Mouse (Mus musculus): ENCODE data around the gene Pacsin2. TPM values are rescaled to one million over a fixed set of nuclear protein-coding genes. Genes with fewer than 3 reads are reported as not detected.
A peak's percentile ranks its signal among the peaks of the same experiment; 100 is the strongest.
"Not testable (repeated sequence)": the region's sequence is repeated elsewhere in the genome, so short reads cannot be mapped to it uniquely, and the experiment has no call there.

Gene Pacsin2
- polyA plus RNA-seq, 1 experiment from 2014 or later = 53.0 TPM

GRCm38 (mm10) chr15:83368261-83368660, 96.1 kb downstream of the Pacsin2 start:
- no peak overlapping the region for H3K27ac ChIP-seq (replicated peaks in 1 of 2; ENCODE audit: control insufficient read depth in 1 of 2, insufficient read depth in 1 of 2, low read depth in 2 of 2, low read length in 2 of 2)
- 80% methylated on average over 2 of the region's 2 CpGs for WGBS
- ATAC-seq (ENCODE audit: insufficient number of reproducible peaks, insufficient read depth, low FRiP score, low read depth) = no peak

GRCm38 (mm10) chr15:83366933-83367552, 97.4 kb downstream of the Pacsin2 start:
- Histone ChIP-seq H3K9ac (ENCODE audit: low read length) (peak overlapping the region; percentile 54), H3K27ac (replicated peaks in 1 of 2; ENCODE audit: control insufficient read depth in 1 of 2, insufficient read depth in 1 of 2, low read depth in 2 of 2, low read length in 2 of 2) (no peak overlapping the region), H3K4me1 (ENCODE audit: control insufficient read depth in 2 of 2, insufficient read depth in 2 of 2, low read length in 2 of 2) (peaks cover 0 to 5% of the 10 kb centered on the region in 2 experiments; a peak in 2 of 4 replicates), H3K9me3 (ENCODE audit: control insufficient read depth, low read length) (no peaks in the 10 kb centered on the region), H3K4me2 (ENCODE audit: low read length) (peak overlapping the region; percentile 85), H3K36me3 (ENCODE audit: control insufficient read depth, insufficient read depth, low read length) (peaks cover 2% of the 10 kb centered on the region; the same call in 1 of the 2 replicates), H3K27me3 (ENCODE audit: control insufficient read depth, insufficient read depth, low read length) (no peaks in the 10 kb centered on the region), H3K4me3 (ENCODE audit: control insufficient read depth in 1 of 2, insufficient read depth in 1 of 2, low read depth in 1 of 2, low read length in 2 of 2) (peak overlapping the region; percentile 32 to 34)
- 9% methylated on average over 56 of the region's 58 CpGs for WGBS
- peak; percentile 81 for ATAC-seq (ENCODE audit: insufficient number of reproducible peaks, insufficient read depth, low FRiP score, low read depth)

More at GRCm38 (mm10) chr15:83368261-83368660, 96.1 kb downstream of the Pacsin2 start:
- H3K4me3 ChIP-seq (ENCODE audit: control insufficient read depth in 1 of 2, insufficient read depth in 1 of 2, low read depth in 1 of 2, low read length in 2 of 2) = no peak overlapping the region
- no peaks in the 10 kb centered on the region for H3K27me3 ChIP-seq (ENCODE audit: control insufficient read depth, insufficient read depth, low read length)
- H3K36me3 ChIP-seq (ENCODE audit: control insufficient read depth, insufficient read depth, low read length) = peaks cover 3% of the 10 kb centered on the region; the same call in 1 of the 2 replicates
- no peaks in the 10 kb centered on the region for H3K9me3 ChIP-seq (ENCODE audit: control insufficient read depth, low read length)
- peaks cover 0 to 5% of the 10 kb centered on the region in 2 experiments; a peak in 2 of 4 replicates for H3K4me1 ChIP-seq (ENCODE audit: control insufficient read depth in 2 of 2, insufficient read depth in 2 of 2, low read length in 2 of 2)
- no peak overlapping the region for H3K4me2 ChIP-seq (ENCODE audit: low read length)
- H3K9ac ChIP-seq (ENCODE audit: low read length) = no peak overlapping the region

DNA sequence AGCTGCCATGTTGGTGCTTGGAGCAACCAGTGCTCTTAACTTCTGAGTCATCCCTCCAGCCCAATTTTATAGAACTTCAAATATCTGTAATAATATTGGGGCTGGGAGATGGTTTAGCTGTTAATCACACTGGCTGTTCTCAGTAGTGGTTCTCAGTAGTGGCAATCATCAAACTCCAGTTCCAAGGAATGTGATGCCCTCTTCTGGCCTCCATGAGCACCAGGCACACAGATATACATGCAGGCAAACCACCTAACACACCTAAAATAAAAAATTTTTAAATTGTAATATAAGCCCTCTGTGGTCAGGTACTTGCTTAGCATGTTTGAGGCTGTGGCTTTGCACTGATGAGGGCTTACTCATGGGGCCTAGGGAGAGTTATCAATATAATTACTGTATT, 98.7 kb downstream of the Pacsin2 start:
- H3K27ac ChIP-seq (replicated peaks in 1 of 2; ENCODE audit: control insufficient read depth in 1 of 2, insufficient read depth in 1 of 2, low read depth in 2 of 2, low read length in 2 of 2) = no peak overlapping the region
- H3K4me3 ChIP-seq (ENCODE audit: control insufficient read depth in 1 of 2, insufficient read depth in 1 of 2, low read depth in 1 of 2, low read length in 2 of 2) = no peak overlapping the region
- no peak overlapping the region for H3K9ac ChIP-seq (ENCODE audit: low read length)
- H3K9me3 ChIP-seq (ENCODE audit: control insufficient read depth, low read length) = no peaks in the 10 kb centered on the region
- no peak overlapping the region for H3K4me2 ChIP-seq (ENCODE audit: low read length)
- peaks cover 0 to 5% of the 10 kb centered on the region in 2 experiments; a peak in 2 of 4 replicates for H3K4me1 ChIP-seq (ENCODE audit: control insufficient read depth in 2 of 2, insufficient read depth in 2 of 2, low read length in 2 of 2)
- ATAC-seq (ENCODE audit: insufficient number of reproducible peaks, insufficient read depth, low FRiP score, low read depth) = no peak
- no peaks in the 10 kb centered on the region for H3K36me3 ChIP-seq (ENCODE audit: control insufficient read depth, insufficient read depth, low read length)
- H3K27me3 ChIP-seq (ENCODE audit: control insufficient read depth, insufficient read depth, low read length) = no peaks in the 10 kb centered on the region

GRCm38 (mm10) chr15:83364194-83364593, 100.2 kb downstream of the Pacsin2 start:
- H3K9ac ChIP-seq (ENCODE audit: low read length) = no peak overlapping the region
- H3K4me2 ChIP-seq (ENCODE audit: low read length) = no peak overlapping the region
- no peaks in the 10 kb centered on the region for H3K36me3 ChIP-seq (ENCODE audit: control insufficient read depth, insufficient read depth, low read length)
- WGBS = 31% methylated on average over 3 of the region's 3 CpGs
- H3K9me3 ChIP-seq (ENCODE audit: control insufficient read depth, low read length) = no peaks in the 10 kb centered on the region
- no peak for ATAC-seq (ENCODE audit: insufficient number of reproducible peaks, insufficient read depth, low FRiP score, low read depth)
- no peaks in the 10 kb centered on the region for H3K27me3 ChIP-seq (ENCODE audit: control insufficient read depth, insufficient read depth, low read length)
- H3K4me3 ChIP-seq (ENCODE audit: control insufficient read depth in 1 of 2, insufficient read depth in 1 of 2, low read depth in 1 of 2, low read length in 2 of 2) = no peak overlapping the region
- no peak overlapping the region for H3K27ac ChIP-seq (replicated peaks in 1 of 2; ENCODE audit: control insufficient read depth in 1 of 2, insufficient read depth in 1 of 2, low read depth in 2 of 2, low read length in 2 of 2)
- H3K4me1 ChIP-seq (ENCODE audit: control insufficient read depth in 2 of 2, insufficient read depth in 2 of 2, low read length in 2 of 2) = peaks cover 0 to 5% of the 10 kb centered on the region in 2 experiments; a peak in 2 of 4 replicates

DNA sequence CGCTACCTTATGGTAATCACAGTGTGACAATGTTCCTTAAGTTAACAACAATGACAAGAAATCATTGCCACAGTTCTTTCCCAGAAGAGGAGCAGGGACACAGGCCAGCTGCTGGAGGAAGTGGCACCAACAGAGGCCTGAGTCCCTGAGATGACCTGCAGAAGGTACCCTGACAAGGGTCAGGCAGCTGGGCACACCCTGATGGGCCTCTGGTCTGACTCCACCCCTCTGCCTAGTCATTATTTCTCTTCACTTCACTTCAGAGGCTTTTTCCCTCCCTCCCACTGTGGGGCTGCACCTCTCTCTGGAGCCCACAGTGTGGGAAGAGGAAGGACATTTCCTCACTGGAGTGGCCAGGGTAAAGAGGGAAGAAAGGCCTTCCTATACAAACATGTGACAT, 101.6 kb downstream of the Pacsin2 start:
- 82% methylated on average over 1 of the region's 1 CpGs for WGBS
- not testable (repeated sequence) for H3K4me2 ChIP-seq (ENCODE audit: low read length); H3K4me1 ChIP-seq (ENCODE audit: control insufficient read depth in 2 of 2, insufficient read depth in 2 of 2, low read length in 2 of 2); H3K27me3 ChIP-seq (ENCODE audit: control insufficient read depth, insufficient read depth, low read length); H3K9ac ChIP-seq (ENCODE audit: low read length); H3K4me3 ChIP-seq (ENCODE audit: control insufficient read depth in 1 of 2, insufficient read depth in 1 of 2, low read depth in 1 of 2, low read length in 2 of 2); H3K36me3 ChIP-seq (ENCODE audit: control insufficient read depth, insufficient read depth, low read length); ATAC-seq (ENCODE audit: insufficient number of reproducible peaks, insufficient read depth, low FRiP score, low read depth); H3K27ac ChIP-seq (replicated peaks in 1 of 2; ENCODE audit: control insufficient read depth in 1 of 2, insufficient read depth in 1 of 2, low read depth in 2 of 2, low read length in 2 of 2); H3K9me3 ChIP-seq (ENCODE audit: control insufficient read depth, low read length)

GRCm38 (mm10) chr15:83360899-83361298, 103.5 kb downstream of the Pacsin2 start:
- H3K4me2 ChIP-seq (ENCODE audit: low read length); ATAC-seq (ENCODE audit: insufficient number of reproducible peaks, insufficient read depth, low FRiP score, low read depth); H3K36me3 ChIP-seq (ENCODE audit: control insufficient read depth, insufficient read depth, low read length); H3K9me3 ChIP-seq (ENCODE audit: control insufficient read depth, low read length); H3K27ac ChIP-seq (replicated peaks in 1 of 2; ENCODE audit: control insufficient read depth in 1 of 2, insufficient read depth in 1 of 2, low read depth in 2 of 2, low read length in 2 of 2); H3K4me1 ChIP-seq (ENCODE audit: control insufficient read depth in 2 of 2, insufficient read depth in 2 of 2, low read length in 2 of 2); H3K27me3 ChIP-seq (ENCODE audit: control insufficient read depth, insufficient read depth, low read length); H3K9ac ChIP-seq (ENCODE audit: low read length); H3K4me3 ChIP-seq (ENCODE audit: control insufficient read depth in 1 of 2, insufficient read depth in 1 of 2, low read depth in 1 of 2, low read length in 2 of 2): not testable (repeated sequence)
- WGBS = 71% methylated on average over 5 of the region's 5 CpGs

- H3K4me3 ChIP-seq (ENCODE audit: control insufficient read depth in 1 of 2, insufficient read depth in 1 of 2, low read depth in 1 of 2, low read length in 2 of 2) = no peak overlapping the region
- WGBS = 73% methylated on average over 3 of the region's 3 CpGs
- H3K4me1 ChIP-seq (ENCODE audit: control insufficient read depth in 2 of 2, insufficient read depth in 2 of 2, low read length in 2 of 2) = no peaks in the 10 kb centered on the region
- H3K9ac ChIP-seq (ENCODE audit: low read length) = no peak overlapping the region
- H3K4me2 ChIP-seq (ENCODE audit: low read length) = no peak overlapping the region
- H3K9me3 ChIP-seq (ENCODE audit: control insufficient read depth, low read length) = no peaks in the 10 kb centered on the region
- no peak overlapping the region for H3K27ac ChIP-seq (replicated peaks in 1 of 2; ENCODE audit: control insufficient read depth in 1 of 2, insufficient read depth in 1 of 2, low read depth in 2 of 2, low read length in 2 of 2)
- ATAC-seq (ENCODE audit: insufficient number of reproducible peaks, insufficient read depth, low FRiP score, low read depth) = no peak
- H3K36me3 ChIP-seq (ENCODE audit: control insufficient read depth, insufficient read depth, low read length) = no peaks in the 10 kb centered on the region
- H3K27me3 ChIP-seq (ENCODE audit: control insufficient read depth, insufficient read depth, low read length) = no peaks in the 10 kb centered on the region
These were observed 104.3 kb downstream of the Pacsin2 start for GRCm38 (mm10) chr15:83360140-83360539.

GRCm38 (mm10) chr15:83358476-83358875, 105.9 kb downstream of the Pacsin2 start:
- Histone ChIP-seq H3K27ac (replicated peaks in 1 of 2; ENCODE audit: control insufficient read depth in 1 of 2, insufficient read depth in 1 of 2, low read depth in 2 of 2, low read length in 2 of 2) (no peak overlapping the region), H3K36me3 (ENCODE audit: control insufficient read depth, insufficient read depth, low read length) (no peaks in the 10 kb centered on the region), H3K9ac (ENCODE audit: low read length) (no peak overlapping the region), H3K9me3 (ENCODE audit: control insufficient read depth, low read length) (no peaks in the 10 kb centered on the region), H3K4me3 (ENCODE audit: control insufficient read depth in 1 of 2, insufficient read depth in 1 of 2, low read depth in 1 of 2, low read length in 2 of 2) (no peak overlapping the region), H3K4me2 (ENCODE audit: low read length) (no peak overlapping the region), H3K4me1 (ENCODE audit: control insufficient read depth in 2 of 2, insufficient read depth in 2 of 2, low read length in 2 of 2) (no peaks in the 10 kb centered on the region), H3K27me3 (ENCODE audit: control insufficient read depth, insufficient read depth, low read length) (no peaks in the 10 kb centered on the region)
- 82% methylated on average over 1 of the region's 1 CpGs for WGBS
- ATAC-seq (ENCODE audit: insufficient number of reproducible peaks, insufficient read depth, low FRiP score, low read depth) = no peak

All from heart, embryonic 14.5 days (tissue).